Mouse (Mus musculus): Measurements from ENCODE around the gene Vps29. TPM values are rescaled to one million over a fixed set of nuclear protein-coding genes. Genes with fewer than 3 reads are reported as not detected.

Gene Vps29
- 232 and 251 TPM in 2 replicates for polyA plus RNA-seq (2015; fragmentation: Nextera tagmentation; extraction: Ambion mirVana)

GRCm38 (mm10) chr5:122353807-122354491 lies at the start of gene Vps29, which contains the start of gene Rad9b:
Gene Vps29 (plus strand): TSS chr5:122354369.
Gene Rad9b (minus strand): TSS chr5:122354233.

GRCm38 (mm10) chr5:122371591-122372191 lies 17.5 kb downstream of the Vps29 start, which contains the start of gene Gpn3:
Gene Gpn3 (plus strand): TSS chr5:122371876.

DNA sequence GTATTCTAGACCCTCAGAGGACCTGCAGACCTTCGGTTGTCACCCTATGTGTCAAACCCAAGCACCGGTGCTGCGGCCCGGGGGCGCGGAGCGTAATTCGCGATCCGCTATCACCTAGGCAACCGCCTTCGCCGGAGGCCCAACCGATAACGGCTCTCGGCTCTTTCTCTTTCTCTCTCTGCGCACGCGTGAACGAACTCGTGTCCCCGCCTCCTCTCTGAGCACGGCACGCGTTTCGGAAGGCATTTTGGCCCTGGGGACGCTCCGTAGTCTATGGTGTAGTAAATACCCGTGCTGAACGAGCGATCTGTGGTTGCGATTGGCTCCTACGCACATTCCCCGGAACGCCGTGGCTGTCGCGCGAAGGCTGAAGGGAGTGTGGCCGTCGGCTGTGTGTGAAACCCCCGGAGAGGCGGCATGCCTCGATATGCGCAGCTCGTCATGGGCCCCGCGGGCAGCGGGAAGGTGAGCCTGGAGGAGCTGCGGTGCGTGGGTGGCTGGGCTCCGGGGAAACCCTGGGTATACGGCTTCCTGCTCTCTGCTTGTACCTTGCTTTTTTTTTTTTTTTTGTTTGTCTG lies 18.1 kb downstream of the Vps29 start, which contains the start of gene Fam216a:
Fam216a (minus strand) TSS at position 173 of the 578 bp plus-strand sequence.

DNA sequence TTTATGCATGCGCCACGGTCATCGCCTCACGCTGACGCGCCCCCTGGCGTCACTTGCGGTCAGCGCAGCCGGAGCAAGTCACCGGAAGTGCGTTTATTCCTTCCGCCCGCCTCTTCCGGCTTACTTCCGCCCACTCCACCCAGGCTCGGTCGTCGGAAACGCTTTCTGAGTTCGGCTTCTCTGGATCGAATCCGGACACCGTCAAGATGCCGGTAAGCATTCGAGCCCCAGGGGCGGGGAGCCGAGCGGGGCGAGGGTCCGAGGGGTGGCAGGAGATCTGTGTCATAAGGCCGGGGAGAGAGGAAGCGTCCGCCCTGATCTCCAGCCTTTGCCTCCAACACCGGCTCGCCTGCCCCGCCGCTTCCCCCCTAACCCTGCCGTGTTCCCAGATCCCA lies 37.6 kb downstream of the Vps29 start, which contains the start of gene Arpc3:
Arpc3 (plus strand) TSS at position 93 of the 395 bp plus-strand sequence.

Other genes with a start within 250 kb of the Vps29 start
- gene Ccdc63, start 213.5 kb upstream of the Vps29 start, polyA plus RNA-seq (2015; fragmentation: Nextera tagmentation; extraction: Ambion mirVana) = 0.13 TPM in 1 of 2 replicates, not detected in the other
- gene Ppp1cc, start 196.1 kb upstream of the Vps29 start, polyA plus RNA-seq (2015; fragmentation: Nextera tagmentation; extraction: Ambion mirVana) = 116 and 129 TPM in 2 replicates
- gene Hvcn1, start 147.6 kb upstream of the Vps29 start, polyA plus RNA-seq (2015; fragmentation: Nextera tagmentation; extraction: Ambion mirVana) = 2.2 and 3.1 TPM in 2 replicates
- 3.7 and 4.0 TPM in 2 replicates for gene Tctn1, start 89.9 kb upstream of the Vps29 start, polyA plus RNA-seq (2015; fragmentation: Nextera tagmentation; extraction: Ambion mirVana)
- gene Pptc7, start 70.0 kb upstream of the Vps29 start, polyA plus RNA-seq (2015; fragmentation: Nextera tagmentation; extraction: Ambion mirVana) = 7.2 and 7.7 TPM in 2 replicates
- 4.2 and 4.7 TPM in 2 replicates for gene Rad9b, start 136 bp upstream of the Vps29 start, polyA plus RNA-seq (2015; fragmentation: Nextera tagmentation; extraction: Ambion mirVana)
- gene Gpn3, start 17.5 kb downstream of the Vps29 start, polyA plus RNA-seq (2015; fragmentation: Nextera tagmentation; extraction: Ambion mirVana) = 33.9 and 36.5 TPM in 2 replicates
- 21.3 and 24.0 TPM in 2 replicates for gene Fam216a, start 18.0 kb downstream of the Vps29 start, polyA plus RNA-seq (2015; fragmentation: Nextera tagmentation; extraction: Ambion mirVana)
- 110 and 122 TPM in 2 replicates for gene Arpc3, start 37.5 kb downstream of the Vps29 start, polyA plus RNA-seq (2015; fragmentation: Nextera tagmentation; extraction: Ambion mirVana)
- gene Anapc7, start 67.3 kb downstream of the Vps29 start, polyA plus RNA-seq (2015; fragmentation: Nextera tagmentation; extraction: Ambion mirVana) = 23.5 and 27.9 TPM in 2 replicates
- 83.6 and 86.4 TPM in 2 replicates for gene Atp2a2, start 147.9 kb downstream of the Vps29 start, polyA plus RNA-seq (2015; fragmentation: Nextera tagmentation; extraction: Ambion mirVana)